Mouse (Mus musculus) thymus, adult 2 months (tissue): Measurements from ENCODE around the gene Cacna2d3.

Experiments used
- CTCF ChIP-seq: fragments of 200-500 bp; IDR thresholded peaks from 2 replicates; pipeline ENCODE4 v1.5.1; 2012; ENCODE audit warnings: mild to moderate bottlenecking, control low read depth, low read length, moderate library complexity, borderline replicate concordance; ENCODE audit not compliant: control insufficient read depth, poor library complexity, insufficient read depth; ENCODE audit errors: extremely low read depth
- POLR2A ChIP-seq: fragments of 200-500 bp; IDR thresholded peaks from 2 replicates; pipeline ENCODE4 v1.6.1; 2012; ENCODE audit warnings: mild to moderate bottlenecking, low read length, control low read depth, moderate library complexity; ENCODE audit not compliant: control insufficient read depth, poor library complexity, insufficient read depth; ENCODE audit errors: extremely low read depth

DNA sequence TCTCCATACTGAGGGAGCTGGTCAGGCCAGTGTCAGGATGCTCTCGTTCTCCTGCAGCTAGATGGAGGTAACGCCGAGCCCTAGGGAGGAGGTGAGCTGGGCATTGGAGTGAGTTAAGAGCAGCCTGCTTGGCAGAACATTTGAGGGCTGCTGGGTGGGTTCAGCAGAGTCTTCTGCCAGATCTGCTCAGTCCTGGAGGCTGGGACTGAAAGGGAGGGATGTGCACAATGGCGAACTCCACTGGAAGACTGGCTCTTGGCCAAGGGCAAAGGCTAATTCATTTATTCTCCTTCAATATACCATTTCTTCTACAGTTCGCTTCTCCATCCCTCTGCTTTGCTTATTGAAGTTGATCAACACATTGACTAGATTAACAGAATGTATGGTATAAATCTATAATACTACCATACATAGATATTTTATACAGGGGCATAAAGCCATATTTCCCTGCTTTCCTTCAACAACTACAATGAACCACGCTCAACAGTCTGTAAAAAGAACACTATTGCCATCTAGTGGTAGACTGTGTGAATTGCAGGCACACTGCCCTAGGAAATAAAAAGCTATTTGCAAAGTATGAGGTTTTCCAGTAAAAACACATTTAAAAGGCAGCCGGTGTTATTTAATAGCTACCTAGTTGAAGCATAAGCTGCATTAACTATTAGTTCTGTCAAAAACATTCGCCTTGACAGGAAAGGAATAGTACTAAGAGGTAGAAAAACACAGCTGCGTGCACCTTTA, 611.1 kb downstream of the Cacna2d3 start:
- TF ChIP-seq CTCF, result no peak
- no peak for TF ChIP-seq POLR2A
